Mouse (Mus musculus) urinary bladder, postnatal 10 days (tissue): ENCODE results near the gene Hist2h3c2.

Source experiments
- DNase-seq: peaks from one replicate; pipeline ENCODE4 v3.0.0; 2022; ENCODE audit warnings: low spot score

Gene Hist2h3c2

GRCm38 (mm10) chr3:96196437-96197128 is 42.3 kb downstream of the Hist2h3c2 start:
- no peak for DNase-seq

- no peak for DNase-seq
Measured at GRCm38 (mm10) chr3:96195616-96196313, 43.2 kb downstream of the Hist2h3c2 start.

- DNase-seq, result no peak
Measured at GRCm38 (mm10) chr3:96194966-96195365, 44.0 kb downstream of the Hist2h3c2 start.

GRCm38 (mm10) chr3:96192977-96193376 is 46.0 kb downstream of the Hist2h3c2 start:
- no peak for DNase-seq
